Comparison of ENCODE assay signal across 19 mouse cellular contexts in genomic region chr10:58982546-58983154, GRCm38 (mm10).
DNase-seq lines count a peak whose midpoint lies in the region; ATAC-seq and TF ChIP-seq lines count a peak whose summit lies in the region.
"Had no signal": no experiment of that assay in that cellular context is flagged by ENCODE, and none has a peak within 500 bp of the region (broad histone marks: within the 10 kb centered on the region; RNA-seq: fewer than 3 reads in every experiment).

No protein-coding gene starts in this region.

- no peak overlapping the region for H3K4me2 ChIP-seq in lung, embryonic 14.5 days
- H3K4me2 ChIP-seq in embryonic facial prominence, embryonic 14.5 days (ENCODE audit: low read depth, low read length), result no peak overlapping the region
- no peak overlapping the region for H3K4me2 ChIP-seq in forebrain, embryonic 16.5 days (ENCODE audit: low read length)
- no peak overlapping the region for H3K4me2 ChIP-seq in midbrain, embryonic 16.5 days (ENCODE audit: low read length)
- H3K4me2 ChIP-seq: midbrain, embryonic 13.5 days had no signal

- no peaks in the 10 kb centered on the region for H3K9me3 ChIP-seq in lung, embryonic 14.5 days (ENCODE audit: low read depth, low read length)
- H3K9me3 ChIP-seq in embryonic facial prominence, embryonic 14.5 days (ENCODE audit: control insufficient read depth, low read length), result no peaks in the 10 kb centered on the region
- no peaks in the 10 kb centered on the region for H3K9me3 ChIP-seq in forebrain, embryonic 16.5 days (ENCODE audit: control insufficient read depth, low read length)
- no peaks in the 10 kb centered on the region for H3K9me3 ChIP-seq in midbrain, embryonic 16.5 days (replicated peaks; ENCODE audit: control insufficient read depth, low read length, poor library complexity, severe bottlenecking)
- H3K9me3 ChIP-seq: midbrain, embryonic 13.5 days had no signal

- peak; percentile 38 for DNase-seq in lung, embryonic 14.5 days
- no peak for DNase-seq in lung, postnatal 25 days (ENCODE audit: low spot score)
- peak; percentile 78 for DNase-seq in NIH3T3 (ENCODE audit: low read depth)
- peak; percentile 29 for DNase-seq in embryonic facial prominence, embryonic 14.5 days (ENCODE audit: low spot score)
- no peak for DNase-seq in urinary bladder, postnatal 4 days (ENCODE audit: low spot score in 2 of 2)
- no peak for DNase-seq in cerebellum, adult 9-11 months
- DNase-seq: embryo, embryonic 11 days; heart, adult 18-20 months; heart, postnatal 36 days; layer of hippocampus, postnatal 36 days; liver; right cerebral cortex, postnatal 25 days had no signal

- H3K27me3 ChIP-seq in lung, embryonic 14.5 days (ENCODE audit: insufficient read depth, low read length), result no peaks in the 10 kb centered on the region
- H3K27me3 ChIP-seq in embryonic facial prominence, embryonic 14.5 days (replicated peaks; ENCODE audit: control insufficient read depth, insufficient read depth, low read length), result no peaks in the 10 kb centered on the region
- no peaks in the 10 kb centered on the region for H3K27me3 ChIP-seq in forebrain, embryonic 16.5 days (replicated peaks; ENCODE audit: control insufficient read depth, insufficient read depth, low read length)
- H3K27me3 ChIP-seq in midbrain, embryonic 16.5 days (ENCODE audit: control insufficient read depth, insufficient read depth, low read depth, low read length), result no peaks in the 10 kb centered on the region
- H3K27me3 ChIP-seq: midbrain, embryonic 13.5 days had no signal

- no peak for ATAC-seq in lung, embryonic 14.5 days (ENCODE audit: insufficient read depth)
- no peak for ATAC-seq in embryonic facial prominence, embryonic 14.5 days (ENCODE audit: low read depth)
- ATAC-seq in forebrain, embryonic 16.5 days, result peak; percentile 52
- ATAC-seq in midbrain, embryonic 16.5 days, result no peak
- ATAC-seq: intestine, postnatal 0 days; midbrain, embryonic 13.5 days had no signal

- 62% methylated on average over 5 of the region's 5 CpGs for WGBS in lung, embryonic 14.5 days
- 68% methylated on average over 5 of the region's 5 CpGs for WGBS in embryonic facial prominence, embryonic 14.5 days
- WGBS in forebrain, embryonic 16.5 days, result 13% methylated on average over 5 of the region's 5 CpGs
- WGBS in midbrain, embryonic 16.5 days, result 35% methylated on average over 5 of the region's 5 CpGs

- H3K9ac ChIP-seq in lung, embryonic 14.5 days, result no peak overlapping the region
- no peak overlapping the region for H3K9ac ChIP-seq in embryonic facial prominence, embryonic 14.5 days (ENCODE audit: low read depth, low read length)
- H3K9ac ChIP-seq in forebrain, embryonic 16.5 days (replicated peaks; ENCODE audit: low read depth, low read length), result no peak overlapping the region
- no peak overlapping the region for H3K9ac ChIP-seq in midbrain, embryonic 16.5 days (ENCODE audit: low read depth, low read length)
- H3K9ac ChIP-seq: midbrain, embryonic 13.5 days had no signal

- H3K4me1 ChIP-seq in lung, embryonic 14.5 days (ENCODE audit: insufficient read depth), result no peaks in the 10 kb centered on the region
- no peaks in the 10 kb centered on the region for H3K4me1 ChIP-seq in embryonic facial prominence, embryonic 14.5 days (ENCODE audit: control insufficient read depth, insufficient read depth, low read length)
- H3K4me1 ChIP-seq in forebrain, embryonic 16.5 days (replicated peaks; ENCODE audit: control insufficient read depth, insufficient read depth, low read length), result peaks cover 22% of the 10 kb centered on the region
- H3K4me1 ChIP-seq in midbrain, embryonic 16.5 days (ENCODE audit: control insufficient read depth, insufficient read depth, low read length), result peaks cover 5% of the 10 kb centered on the region

- no peaks in the 10 kb centered on the region for H3K36me3 ChIP-seq in lung, embryonic 14.5 days (ENCODE audit: insufficient read depth)
- no peaks in the 10 kb centered on the region for H3K36me3 ChIP-seq in embryonic facial prominence, embryonic 14.5 days (ENCODE audit: control insufficient read depth, insufficient read depth, low read length)
- no peaks in the 10 kb centered on the region for H3K36me3 ChIP-seq in forebrain, embryonic 16.5 days (ENCODE audit: control insufficient read depth, insufficient read depth)
- no peaks in the 10 kb centered on the region for H3K36me3 ChIP-seq in midbrain, embryonic 16.5 days (ENCODE audit: control insufficient read depth, insufficient read depth, low read length)
- H3K36me3 ChIP-seq: midbrain, embryonic 13.5 days had no signal

- peak overlapping the region; percentile 80 for H3K27ac ChIP-seq in lung, embryonic 14.5 days (ENCODE audit: low read depth)
- no peak overlapping the region for H3K27ac ChIP-seq in embryonic facial prominence, embryonic 14.5 days (replicated peaks; ENCODE audit: low read depth, low read length)
- peak overlapping the region; percentile 27; the same call in 1 of the 2 replicates for H3K27ac ChIP-seq in forebrain, embryonic 16.5 days (ENCODE audit: low read length)
- no peak overlapping the region for H3K27ac ChIP-seq in midbrain, embryonic 16.5 days (ENCODE audit: low read length)
- H3K27ac ChIP-seq: kidney, postnatal 0 days; macrophage; midbrain, embryonic 13.5 days; stomach, postnatal 0 days had no signal

- H3K4me3 ChIP-seq in lung, embryonic 14.5 days (ENCODE audit: low read depth, low read length), result no peak overlapping the region
- H3K4me3 ChIP-seq in embryonic facial prominence, embryonic 14.5 days (ENCODE audit: low read depth, low read length), result no peak overlapping the region
- no peak overlapping the region for H3K4me3 ChIP-seq in forebrain, embryonic 16.5 days (replicated peaks; ENCODE audit: low read length)
- H3K4me3 ChIP-seq in midbrain, embryonic 16.5 days (ENCODE audit: low read depth, low read length), result no peak overlapping the region
- H3K4me3 ChIP-seq: midbrain, embryonic 13.5 days had no signal

- TF ChIP-seq CTCF in lung, embryonic 14.5 days (IDR thresholded peaks at IDR 0.05; ENCODE audit: low read depth), result no peak

Comparison
In these comparisons a context has a peak if more than half of its experiments do, and no peak if none do; other contexts are left out.
1. DNase-seq: peak in lung, embryonic 14.5 days (single experiment), NIH3T3 (single experiment) and embryonic facial prominence, embryonic 14.5 days (single experiment); none in lung, postnatal 25 days (single experiment), urinary bladder, postnatal 4 days (0 of 2) and cerebellum, adult 9-11 months (single experiment).
2. H3K27ac ChIP-seq: peak in lung, embryonic 14.5 days (single experiment) and forebrain, embryonic 16.5 days (single experiment); none in embryonic facial prominence, embryonic 14.5 days (single experiment) and midbrain, embryonic 16.5 days (single experiment).